Mouse (Mus musculus): ENCODE results near the gene Nfix. TPM values are rescaled to one million over a fixed set of nuclear protein-coding genes. Genes with fewer than 3 reads are reported as not detected.

Nfix gene
- polyA plus RNA-seq, 1 experiment: 82.8 TPM

- TF ChIP-seq POLR2A (IDR thresholded peaks at IDR 0.05; ENCODE audit: extremely low read depth, insufficient read depth, low read length) (no peak), CTCF (IDR thresholded peaks at IDR 0.05; ENCODE audit: extremely low read depth, insufficient read depth, low read length) (no peak)
- peaks cover 30% of the 10 kb centered on the region for H3K4me1 ChIP-seq (ENCODE audit: control insufficient read depth, insufficient read depth, low read length)
- H3K27ac ChIP-seq (ENCODE audit: insufficient read depth, low read length): peak overlapping the region; percentile 62; the same call in 1 of the 2 replicates
- no peak overlapping the region; the same call in 1 of the 2 replicates for H3K4me3 ChIP-seq (ENCODE audit: insufficient read depth, low read length)
Measured at GRCm38 (mm10) chr8:84764100-84764499, 36.0 kb downstream of the Nfix start.

- TF ChIP-seq CTCF (IDR thresholded peaks at IDR 0.05; ENCODE audit: extremely low read depth, insufficient read depth, low read length): no peak
- no peak for TF ChIP-seq POLR2A (IDR thresholded peaks at IDR 0.05; ENCODE audit: extremely low read depth, insufficient read depth, low read length)
- Histone ChIP-seq H3K4me1 (ENCODE audit: control insufficient read depth, insufficient read depth, low read length) (peaks cover 25% of the 10 kb centered on the region), H3K4me3 (ENCODE audit: insufficient read depth, low read length) (no peak overlapping the region), H3K27ac (ENCODE audit: insufficient read depth, low read length) (peak overlapping the region; percentile 85)
Measured at GRCm38 (mm10) chr8:84760901-84761300, 39.2 kb downstream of the Nfix start.

- no peak overlapping the region for H3K4me3 ChIP-seq (ENCODE audit: insufficient read depth, low read length)
- H3K4me1 ChIP-seq (ENCODE audit: control insufficient read depth, insufficient read depth, low read length): peaks cover 25% of the 10 kb centered on the region
- TF ChIP-seq POLR2A (IDR thresholded peaks at IDR 0.05; ENCODE audit: extremely low read depth, insufficient read depth, low read length) (no peak), CTCF (IDR thresholded peaks at IDR 0.05; ENCODE audit: extremely low read depth, insufficient read depth, low read length) (no peak)
- H3K27ac ChIP-seq (ENCODE audit: insufficient read depth, low read length): peak overlapping the region; percentile 85
Measured at GRCm38 (mm10) chr8:84760405-84760805, 39.7 kb downstream of the Nfix start.

GRCm38 (mm10) chr8:84759718-84760117 lies 40.4 kb downstream of the Nfix start:
- Histone ChIP-seq H3K27ac (ENCODE audit: insufficient read depth, low read length) (no peak overlapping the region), H3K4me1 (ENCODE audit: control insufficient read depth, insufficient read depth, low read length) (peaks cover 22% of the 10 kb centered on the region)
- TF ChIP-seq CTCF (IDR thresholded peaks at IDR 0.05; ENCODE audit: extremely low read depth, insufficient read depth, low read length) (no peak), POLR2A (IDR thresholded peaks at IDR 0.05; ENCODE audit: extremely low read depth, insufficient read depth, low read length) (no peak)

GRCm38 (mm10) chr8:84759126-84759525 lies 41.0 kb downstream of the Nfix start:
- TF ChIP-seq CTCF (IDR thresholded peaks at IDR 0.05; ENCODE audit: extremely low read depth, insufficient read depth, low read length) (0 out of 2 replicates have a peak, but pooled peaks have one; percentile 29), POLR2A (IDR thresholded peaks at IDR 0.05; ENCODE audit: extremely low read depth, insufficient read depth, low read length) (no peak)
- H3K27ac ChIP-seq (ENCODE audit: insufficient read depth, low read length): no peak overlapping the region
- H3K4me3 ChIP-seq (ENCODE audit: insufficient read depth, low read length): no peak overlapping the region
- H3K4me1 ChIP-seq (ENCODE audit: control insufficient read depth, insufficient read depth, low read length): peaks cover 21% of the 10 kb centered on the region

More at GRCm38 (mm10) chr8:84759718-84760117, 40.4 kb downstream of the Nfix start:
- no peak overlapping the region for H3K4me3 ChIP-seq (ENCODE audit: insufficient read depth, low read length)

- TF ChIP-seq CTCF (IDR thresholded peaks at IDR 0.05; ENCODE audit: extremely low read depth, insufficient read depth, low read length) (no peak), POLR2A (IDR thresholded peaks at IDR 0.05; ENCODE audit: extremely low read depth, insufficient read depth, low read length) (no peak)
- no peak overlapping the region for H3K4me3 ChIP-seq (ENCODE audit: insufficient read depth, low read length)
- H3K27ac ChIP-seq (ENCODE audit: insufficient read depth, low read length): peak overlapping the region; percentile 12; the same call in 1 of the 2 replicates
- peaks cover 19% of the 10 kb centered on the region for H3K4me1 ChIP-seq (ENCODE audit: control insufficient read depth, insufficient read depth, low read length)
Measured at GRCm38 (mm10) chr8:84758308-84758707, 41.8 kb downstream of the Nfix start.

GRCm38 (mm10) chr8:84757501-84757900 lies 42.6 kb downstream of the Nfix start:
- TF ChIP-seq POLR2A (IDR thresholded peaks at IDR 0.05; ENCODE audit: extremely low read depth, insufficient read depth, low read length) (no peak), CTCF (IDR thresholded peaks at IDR 0.05; ENCODE audit: extremely low read depth, insufficient read depth, low read length) (no peak)
- no peak overlapping the region for H3K27ac ChIP-seq (ENCODE audit: insufficient read depth, low read length)
- no peak overlapping the region for H3K4me3 ChIP-seq (ENCODE audit: insufficient read depth, low read length)
- H3K4me1 ChIP-seq (ENCODE audit: control insufficient read depth, insufficient read depth, low read length): peaks cover 22% of the 10 kb centered on the region

GRCm38 (mm10) chr8:84752734-84753582 lies 47.2 kb downstream of the Nfix start:
- TF ChIP-seq CTCF (IDR thresholded peaks at IDR 0.05; ENCODE audit: extremely low read depth, insufficient read depth, low read length): no peak
- no peak for TF ChIP-seq POLR2A (IDR thresholded peaks at IDR 0.05; ENCODE audit: extremely low read depth, insufficient read depth, low read length)
- Histone ChIP-seq H3K4me1 (ENCODE audit: control insufficient read depth, insufficient read depth, low read length) (peaks cover 9% of the 10 kb centered on the region), H3K27ac (ENCODE audit: insufficient read depth, low read length) (no peak overlapping the region)

GRCm38 (mm10) chr8:84749519-84749918 lies 50.6 kb downstream of the Nfix start:
- Histone ChIP-seq H3K4me3 (ENCODE audit: insufficient read depth, low read length) (no peak overlapping the region), H3K27ac (ENCODE audit: insufficient read depth, low read length) (peak overlapping the region; percentile 17), H3K4me1 (ENCODE audit: control insufficient read depth, insufficient read depth, low read length) (peaks cover 27% of the 10 kb centered on the region)
- no peak for TF ChIP-seq POLR2A (IDR thresholded peaks at IDR 0.05; ENCODE audit: extremely low read depth, insufficient read depth, low read length)
- TF ChIP-seq CTCF (IDR thresholded peaks at IDR 0.05; ENCODE audit: extremely low read depth, insufficient read depth, low read length): no peak

More at GRCm38 (mm10) chr8:84752734-84753582, 47.2 kb downstream of the Nfix start:
- H3K4me3 ChIP-seq (ENCODE audit: insufficient read depth, low read length): no peak overlapping the region

Data from cortical plate, adult 2 months (tissue).